Mouse (Mus musculus) cerebellum, adult (tissue): ENCODE data around the gene Tldc2.

Source experiments
- ATAC-seq: cut with Nextera tagmentation; 2 replicates; pipeline ENCODE4 v1.9.2; 2017; ENCODE audit warnings: mild to moderate bottlenecking, moderate library complexity, mixed read lengths; ENCODE audit not compliant: insufficient number of reproducible peaks, low FRiP score, low TSS enrichment

The Tldc2 gene

GRCm38 (mm10) chr2:157118556-157118955, 31.7 kb downstream of the Tldc2 start:
- ATAC-seq = no peak

GRCm38 (mm10) chr2:157119075-157119474, 32.2 kb downstream of the Tldc2 start:
- no peak for ATAC-seq

DNA sequence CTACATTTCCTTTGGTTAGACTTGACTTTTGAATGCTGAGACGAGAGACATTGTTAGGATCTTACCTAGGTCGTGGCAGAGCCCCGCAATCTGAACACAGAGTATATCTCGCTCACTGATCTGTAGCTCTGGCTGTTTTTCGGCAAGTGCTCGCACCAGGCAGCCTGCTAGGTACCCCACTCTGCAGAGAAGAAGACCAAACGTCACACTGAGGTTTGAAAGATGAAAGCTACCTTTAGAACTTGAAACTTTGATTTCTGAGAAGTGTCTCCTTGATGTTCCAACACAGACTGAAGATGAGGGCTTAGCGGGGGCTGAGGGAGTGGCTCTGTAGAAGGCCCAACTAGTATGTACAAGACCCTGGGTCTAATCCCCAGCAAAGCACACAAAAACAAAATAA, 34.9 kb downstream of the Tldc2 start:
- ATAC-seq = no peak

DNA sequence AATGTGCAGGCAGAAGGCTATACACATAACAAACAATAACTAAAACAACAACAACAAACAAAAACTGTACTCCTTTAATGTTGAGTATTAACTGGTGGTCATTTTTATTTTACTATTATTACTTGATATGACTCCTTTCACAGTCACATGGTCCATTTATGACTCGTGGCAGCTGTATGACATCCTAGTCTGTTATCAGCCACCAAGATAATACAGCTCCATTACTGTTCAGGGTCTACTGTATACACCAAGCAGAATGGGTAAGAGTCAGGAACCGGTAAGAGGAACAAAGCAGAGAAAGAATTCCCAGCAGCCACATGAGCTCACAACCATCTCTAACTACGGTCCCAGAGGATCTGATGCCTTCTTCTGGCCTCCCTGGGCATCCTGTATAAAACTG, 38.4 kb downstream of the Tldc2 start:
- ATAC-seq = no peak

DNA sequence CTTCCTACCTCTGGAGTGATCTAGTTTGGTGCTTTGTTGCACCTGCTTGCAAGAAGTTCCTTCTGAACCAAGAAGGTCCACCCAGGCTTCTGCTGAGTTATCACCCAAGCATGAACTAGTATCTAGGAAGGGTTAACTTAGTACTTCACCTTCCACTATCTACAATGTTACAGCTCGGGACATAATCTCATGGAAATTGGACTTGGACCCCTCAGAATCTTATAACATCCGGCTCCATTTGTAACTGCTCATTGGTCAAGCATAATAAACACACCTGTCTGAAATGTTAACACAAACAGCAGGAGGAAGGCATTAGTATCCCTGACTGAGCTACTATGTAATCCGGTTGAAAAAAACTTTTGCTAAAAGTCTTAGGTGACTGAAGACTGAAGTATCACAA, 40.5 kb downstream of the Tldc2 start:
- no peak for ATAC-seq

- ATAC-seq = no peak
Observed at GRCm38 (mm10) chr2:157128072-157128471, 41.2 kb downstream of the Tldc2 start.

- ATAC-seq = no peak
Observed at GRCm38 (mm10) chr2:157129096-157129495, 42.2 kb downstream of the Tldc2 start.

DNA sequence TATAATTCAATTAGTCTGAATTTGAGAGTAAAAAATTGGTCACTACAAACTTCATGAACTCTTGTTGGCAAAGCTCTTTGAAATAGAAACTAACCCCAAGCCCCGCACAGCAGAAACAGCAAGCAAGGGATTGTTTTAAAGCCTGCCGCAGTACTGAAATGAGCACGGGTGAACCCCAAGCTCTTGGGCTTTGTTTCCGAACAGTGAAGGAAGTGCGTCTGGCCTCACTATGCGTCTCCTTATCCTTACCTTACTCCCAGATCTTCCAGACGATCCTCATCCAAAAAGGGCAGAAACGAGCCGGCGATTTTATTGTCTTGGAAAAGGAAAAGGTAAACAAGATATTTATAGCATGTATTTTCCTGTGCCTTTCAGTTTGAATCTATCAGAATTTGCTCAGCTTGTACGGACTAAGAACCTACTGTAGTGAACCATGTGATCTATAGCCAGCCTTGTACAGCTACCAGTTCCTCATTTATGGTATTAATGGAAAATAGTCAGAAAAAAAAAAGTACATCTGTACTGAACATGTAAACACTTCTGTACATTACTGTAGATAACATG, 42.8 kb downstream of the Tldc2 start:
- ATAC-seq = no peak

DNA sequence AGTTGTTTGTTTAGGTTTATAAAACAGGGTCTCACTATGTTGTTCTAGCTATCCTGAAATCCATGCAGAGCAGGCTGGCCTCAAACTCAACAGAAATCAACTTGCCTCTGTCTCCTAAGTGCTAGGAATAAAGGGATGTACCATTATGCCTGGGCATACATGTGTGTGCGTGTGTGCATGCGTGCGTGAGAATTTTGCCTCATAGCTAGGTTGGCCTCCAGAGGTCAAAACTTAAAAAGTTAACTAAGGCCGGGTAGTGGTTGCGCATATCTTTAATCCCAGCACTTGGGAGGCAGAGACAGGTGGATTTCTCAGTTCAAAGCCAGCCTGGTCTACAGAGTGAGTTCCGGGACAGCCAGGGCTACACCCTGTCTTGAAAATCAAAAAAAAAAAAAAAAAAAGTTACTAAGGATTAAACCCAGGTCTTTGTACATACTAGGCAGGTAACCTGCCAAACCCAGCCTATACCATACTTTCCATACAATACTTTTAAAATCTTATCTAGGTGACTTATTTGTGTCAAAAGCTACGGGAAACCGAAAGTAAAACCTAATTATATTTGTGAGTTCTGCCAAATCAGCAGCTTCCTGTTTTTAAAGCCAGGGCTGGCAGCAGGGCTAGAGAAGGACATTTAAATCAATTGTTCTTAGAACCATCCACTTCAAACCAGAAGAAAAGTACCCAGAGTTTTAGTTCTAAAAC, 44.1 kb downstream of the Tldc2 start:
- no peak for ATAC-seq

GRCm38 (mm10) chr2:157132086-157132485, 45.2 kb downstream of the Tldc2 start:
- no peak for ATAC-seq

DNA sequence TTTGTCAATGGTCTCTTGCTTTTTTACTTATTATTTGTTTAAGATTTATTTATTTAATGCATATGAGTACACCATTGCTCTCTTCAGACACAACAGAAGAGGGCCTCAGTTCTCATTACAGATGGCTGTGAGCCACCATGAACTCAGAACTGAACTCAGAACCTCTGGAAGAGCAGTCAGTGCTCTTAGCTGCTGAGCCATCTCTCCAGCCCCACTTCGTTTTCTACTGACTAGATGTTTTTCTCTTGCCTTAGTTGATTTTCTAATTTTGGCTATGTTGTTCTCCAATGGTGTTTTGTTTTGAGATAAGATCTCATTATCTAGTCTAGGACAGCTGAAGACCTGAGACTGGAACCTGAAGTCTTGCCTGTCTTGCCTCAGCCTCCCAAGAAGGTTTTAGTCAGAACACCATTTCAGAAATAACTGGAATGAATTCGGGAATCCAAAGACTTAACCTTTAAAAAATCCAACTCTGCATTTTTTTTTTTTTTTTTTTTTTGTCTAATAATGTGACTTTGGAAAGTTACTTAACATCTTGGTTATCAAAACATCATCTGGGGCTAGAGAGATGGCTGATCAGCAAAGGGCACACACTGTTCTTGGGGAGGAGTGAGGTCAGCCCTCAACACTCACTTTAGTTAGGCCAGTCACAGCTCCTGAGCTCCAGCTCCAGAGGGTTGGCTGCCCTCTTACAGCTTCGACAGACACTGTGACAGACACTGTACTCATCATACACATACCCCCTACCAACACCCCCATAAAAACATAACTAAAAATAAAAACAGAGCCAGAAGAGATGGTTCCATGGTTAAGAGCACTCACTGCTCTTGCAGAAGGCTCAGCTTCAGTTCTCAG, 46.1 kb downstream of the Tldc2 start:
- no peak for ATAC-seq

DNA sequence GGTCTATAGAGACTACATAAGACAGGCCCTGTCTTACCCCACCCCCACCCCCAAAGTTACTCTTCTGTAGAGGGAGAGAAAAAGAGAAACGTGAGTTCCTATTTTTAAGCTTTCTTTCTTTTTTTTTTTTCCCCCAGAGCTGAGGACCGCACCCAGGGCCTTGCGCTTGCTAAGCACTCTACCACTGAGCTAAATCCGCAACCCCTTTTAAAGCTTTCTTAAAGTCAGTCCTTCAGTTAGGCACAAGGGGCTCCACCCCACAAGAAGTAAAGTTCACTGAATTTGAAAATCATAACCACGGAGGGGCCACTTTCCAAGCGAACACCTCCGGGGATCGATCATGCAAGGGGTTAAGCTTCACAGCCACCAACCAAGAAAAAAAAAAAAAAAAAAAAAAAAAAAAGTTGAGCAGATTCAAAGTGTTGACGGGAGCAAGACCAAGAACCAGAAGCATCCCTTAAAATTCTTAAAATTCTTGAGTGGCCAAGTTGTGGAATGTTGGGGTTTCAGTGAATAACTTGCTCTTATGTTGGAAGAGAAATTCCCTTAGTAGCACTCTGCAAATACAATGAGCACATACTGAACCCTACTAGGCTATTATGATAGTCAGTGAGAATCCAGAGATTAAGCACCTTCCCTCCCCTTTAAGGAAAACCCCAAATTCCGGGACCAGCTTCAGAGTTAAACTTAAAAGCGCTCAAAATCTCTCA, 47.1 kb downstream of the Tldc2 start:
- no peak for ATAC-seq

- ATAC-seq = peak; percentile 42; the same call in 1 of the 2 replicates
Observed at GRCm38 (mm10) chr2:157134479-157134931, 47.6 kb downstream of the Tldc2 start.

DNA sequence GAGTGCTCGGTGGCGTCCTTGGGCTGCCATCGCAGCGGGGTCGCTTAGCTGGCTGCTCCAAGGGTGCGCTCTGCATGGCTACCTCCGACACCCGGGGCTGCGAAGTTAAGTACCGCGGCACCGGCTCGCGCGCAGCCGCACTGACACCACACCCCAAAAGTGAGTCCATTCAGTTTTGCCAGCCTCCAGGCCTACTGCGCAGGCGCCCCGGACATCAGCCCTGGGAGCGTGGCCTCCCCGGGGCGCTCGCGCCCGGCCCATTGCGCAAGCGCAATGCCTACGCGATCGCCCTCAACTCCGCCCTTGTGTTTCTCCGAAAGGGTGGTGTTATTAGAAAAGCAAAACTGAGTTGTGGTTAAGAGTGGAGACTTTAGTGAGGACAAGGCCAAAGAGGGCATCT, 48.2 kb downstream of the Tldc2 start, which contains the start of gene Samhd1:
Gene Samhd1, minus strand, starts transcription at position 252 of the 400 bp plus-strand sequence.
- peak; percentile 97 for ATAC-seq

DNA sequence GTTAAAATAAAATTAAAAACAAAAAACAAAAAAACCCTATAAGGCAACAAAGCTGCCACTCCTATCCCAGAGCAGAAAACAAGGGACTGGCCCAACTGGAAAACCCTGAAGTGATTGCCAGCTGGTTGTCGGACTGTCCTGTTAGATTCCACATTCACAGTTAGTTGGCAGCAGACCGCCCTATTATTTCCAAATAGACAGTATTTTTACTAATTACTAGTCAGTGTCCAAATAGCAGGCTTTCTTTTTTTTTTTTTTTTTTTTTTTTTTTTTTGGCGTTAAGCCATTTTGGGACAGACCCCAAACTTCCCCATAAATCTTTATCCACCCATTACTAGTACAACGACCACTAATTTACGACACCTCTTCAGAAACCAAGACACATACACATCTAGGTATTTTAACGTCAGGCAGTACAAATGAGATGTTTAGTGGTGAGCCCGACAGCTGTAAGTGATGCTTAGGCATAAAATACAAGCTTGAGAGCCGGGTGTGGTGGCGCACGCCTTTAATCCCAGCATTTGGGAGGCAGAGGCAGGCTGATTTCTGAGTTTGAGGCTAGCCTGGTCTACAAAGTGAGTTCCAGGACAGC, 48.8 kb downstream of the Tldc2 start:
- ATAC-seq = no peak

- no peak for ATAC-seq
Observed at GRCm38 (mm10) chr2:157136176-157136575, 49.3 kb downstream of the Tldc2 start.

DNA sequence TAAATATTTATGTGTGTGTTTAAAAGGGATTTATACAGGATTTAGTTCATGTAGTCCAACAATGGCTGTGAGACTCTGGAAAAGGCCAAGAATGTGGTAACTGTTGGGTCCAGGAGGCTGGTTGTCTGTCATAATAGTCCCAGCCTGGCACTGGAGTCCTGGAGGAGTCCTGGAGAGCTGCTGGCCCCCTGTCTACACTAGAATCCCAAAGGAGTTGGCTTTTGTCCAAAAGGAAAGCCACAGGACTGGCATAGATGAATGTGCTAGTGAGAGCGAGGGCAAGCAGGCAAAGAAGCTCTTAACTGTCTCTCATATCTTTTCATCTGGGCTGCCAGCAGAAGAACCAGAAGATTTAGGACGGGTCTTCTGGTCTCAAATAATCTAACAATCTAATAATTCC, 49.8 kb downstream of the Tldc2 start:
- no peak for ATAC-seq

- no peak for ATAC-seq
Observed at GRCm38 (mm10) chr2:157137959-157138731, 51.3 kb downstream of the Tldc2 start.

DNA sequence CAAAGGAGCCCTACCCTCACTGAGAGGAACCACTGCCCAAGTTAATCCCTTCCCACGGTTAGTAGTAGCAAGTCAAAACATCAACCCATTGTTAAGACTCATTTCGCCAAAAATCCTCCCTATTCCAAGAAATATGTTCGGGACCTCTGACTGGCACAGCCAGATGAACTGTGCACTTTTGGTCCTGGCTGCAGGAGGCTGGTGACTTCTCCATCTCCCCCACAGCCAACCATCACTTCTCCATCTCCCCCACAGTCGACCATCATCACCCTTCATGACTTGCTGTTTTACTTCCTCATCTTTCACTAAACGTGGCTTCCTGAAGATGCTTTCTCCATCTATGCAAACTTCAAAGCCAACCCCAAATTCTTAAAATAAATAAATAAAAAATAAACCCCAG, 52.0 kb downstream of the Tldc2 start:
- no peak for ATAC-seq
